Mouse (Mus musculus): ENCODE data around the gene P2rx3.

P2rx3 gene

GRCm38 (mm10) chr2:84980188-84980587, 57.1 kb downstream of the P2rx3 start, which contains the start of gene Prg2:
Gene Prg2, plus strand, starts transcription at chr2:84980461.
- no peak for DNase-seq (ENCODE audit: low spot score)

GRCm38 (mm10) chr2:84975580-84975979, 61.7 kb downstream of the P2rx3 start:
- DNase-seq (ENCODE audit: low spot score) = no peak

DNA sequence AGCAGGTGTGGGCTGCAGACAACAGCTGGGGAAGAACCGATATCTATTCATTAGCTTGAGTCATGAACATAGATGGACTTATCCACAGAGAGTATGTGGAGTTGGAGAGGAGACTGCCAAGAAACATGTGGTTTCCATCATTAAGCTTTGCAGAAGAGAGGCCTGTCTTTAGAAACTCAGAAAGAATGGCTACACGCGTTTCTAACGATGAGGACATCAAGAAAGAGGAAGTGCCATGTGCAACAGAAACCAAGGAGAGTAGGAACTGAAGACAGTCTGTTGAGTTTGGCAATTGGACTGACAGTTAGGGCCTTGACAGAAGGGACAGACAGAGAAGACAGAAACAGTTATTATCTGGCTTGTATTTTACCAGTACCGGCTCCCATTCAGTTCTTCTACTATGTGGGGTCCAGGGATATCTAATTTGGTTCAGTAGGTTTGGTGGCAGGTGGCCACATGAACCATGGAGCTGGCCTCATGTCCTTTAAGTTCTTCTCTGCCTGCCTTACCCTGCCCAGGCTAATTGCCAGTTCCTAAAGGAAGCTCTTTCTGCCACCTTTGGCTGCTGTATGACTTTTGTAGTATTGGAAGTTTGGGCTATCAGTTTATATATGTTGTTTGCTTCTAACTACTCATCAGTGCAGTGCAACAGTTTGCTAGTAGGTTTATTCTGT, 69.8 kb downstream of the P2rx3 start:
- DNase-seq (ENCODE audit: low spot score) = no peak

DNA sequence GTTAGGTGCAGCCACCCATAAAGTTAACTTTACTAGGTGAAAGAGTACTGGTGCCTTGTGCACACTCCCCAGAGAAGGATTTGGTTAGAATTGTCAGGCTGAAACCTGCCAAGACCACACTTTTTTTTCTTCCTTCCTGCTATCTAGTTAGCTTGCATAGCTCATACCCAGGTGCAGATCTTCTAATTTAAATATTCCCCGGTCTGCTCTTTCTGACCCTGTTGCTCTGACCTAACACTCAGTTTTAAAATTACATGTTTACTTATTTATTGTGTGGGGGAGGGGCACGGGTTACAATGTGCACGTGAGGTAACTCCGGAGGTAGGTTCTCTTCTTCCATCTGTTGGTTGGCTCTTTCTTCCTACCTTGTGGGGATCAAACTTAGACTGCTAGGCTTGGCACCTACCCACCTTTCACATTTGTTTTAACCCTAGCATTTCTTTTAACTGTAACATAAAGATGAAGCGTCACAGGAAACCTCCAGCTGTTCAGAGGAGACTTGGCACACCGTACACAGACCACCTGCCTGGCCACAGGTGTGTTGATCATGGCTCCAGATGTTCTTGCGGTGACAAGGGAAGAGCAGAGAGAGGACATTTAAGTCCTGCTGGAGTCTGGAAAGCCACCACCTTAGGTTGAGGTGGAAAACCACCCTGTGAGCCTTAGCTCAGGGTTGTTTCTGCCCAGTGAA, 73.0 kb downstream of the P2rx3 start:
- DNase-seq (ENCODE audit: low spot score) = no peak

GRCm38 (mm10) chr2:84962906-84963507, 74.3 kb downstream of the P2rx3 start:
- DNase-seq (ENCODE audit: low spot score) = peak; percentile 30

GRCm38 (mm10) chr2:84961901-84962300, 75.4 kb downstream of the P2rx3 start:
- peak; percentile 38 for DNase-seq (ENCODE audit: low spot score)

GRCm38 (mm10) chr2:84961300-84961699, 76.0 kb downstream of the P2rx3 start:
- DNase-seq (ENCODE audit: low spot score) = peak; percentile 99

DNA sequence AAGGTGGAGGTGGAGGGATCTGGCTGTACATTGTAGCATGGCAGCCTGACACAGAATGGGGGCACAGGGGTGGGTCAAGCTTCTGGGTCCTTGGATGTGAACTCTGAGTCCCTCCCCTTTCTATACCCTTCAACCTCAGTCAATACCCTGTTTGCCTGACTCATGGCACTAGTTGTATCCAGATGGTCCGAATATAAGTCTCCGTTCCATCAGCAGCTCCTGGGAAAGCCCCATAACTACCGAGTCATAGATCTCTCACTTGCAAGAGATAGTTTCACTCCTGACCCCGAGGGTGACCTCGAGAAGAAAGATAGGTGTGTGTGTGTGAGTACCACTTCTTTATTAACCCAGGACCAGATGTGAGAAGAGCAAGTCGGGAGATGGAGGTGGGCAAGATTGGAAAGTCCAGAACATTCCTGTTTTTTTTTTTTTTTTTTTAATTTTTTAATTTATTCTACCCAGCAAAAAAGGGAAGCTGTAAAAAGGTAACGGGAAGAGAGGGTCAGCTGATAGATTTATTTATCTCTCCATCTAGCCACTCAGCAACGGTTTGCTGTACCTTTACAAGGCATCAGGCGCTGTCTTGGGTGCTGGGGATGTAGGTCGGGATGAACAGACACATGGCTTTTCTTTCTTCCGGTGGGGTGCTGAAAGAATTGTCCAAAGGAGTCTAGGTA, 78.5 kb downstream of the P2rx3 start:
- no peak for DNase-seq (ENCODE audit: low spot score)

- DNase-seq (ENCODE audit: low spot score) = peak; percentile 79
These were observed 81.0 kb downstream of the P2rx3 start for GRCm38 (mm10) chr2:84956274-84956673.

- DNase-seq (ENCODE audit: low spot score) = no peak
These were observed 81.8 kb downstream of the P2rx3 start for GRCm38 (mm10) chr2:84955435-84955834.

- no peak for DNase-seq (ENCODE audit: low spot score)
These were observed 84.6 kb downstream of the P2rx3 start for GRCm38 (mm10) chr2:84952693-84953092.

DNA sequence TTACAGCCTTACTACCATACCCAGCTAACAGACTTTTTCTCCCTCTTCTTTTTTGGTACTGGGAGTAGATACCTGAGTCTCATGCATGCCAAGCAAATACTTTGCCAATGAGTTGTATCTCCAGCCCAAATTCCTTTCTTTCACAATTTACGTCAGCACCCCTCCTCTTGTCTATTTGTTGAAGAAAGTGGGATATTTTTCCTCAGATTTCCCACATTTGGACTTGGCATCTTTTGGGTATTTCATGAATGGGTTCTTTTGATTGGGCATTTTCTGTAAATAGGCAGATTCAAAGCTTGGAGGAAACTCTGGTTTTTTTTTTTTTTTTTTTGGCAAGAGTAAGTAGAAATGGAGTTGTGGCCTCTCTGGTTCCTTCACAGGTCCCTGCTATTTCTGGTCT, 85.0 kb downstream of the P2rx3 start:
- DNase-seq (ENCODE audit: low spot score) = no peak

DNA sequence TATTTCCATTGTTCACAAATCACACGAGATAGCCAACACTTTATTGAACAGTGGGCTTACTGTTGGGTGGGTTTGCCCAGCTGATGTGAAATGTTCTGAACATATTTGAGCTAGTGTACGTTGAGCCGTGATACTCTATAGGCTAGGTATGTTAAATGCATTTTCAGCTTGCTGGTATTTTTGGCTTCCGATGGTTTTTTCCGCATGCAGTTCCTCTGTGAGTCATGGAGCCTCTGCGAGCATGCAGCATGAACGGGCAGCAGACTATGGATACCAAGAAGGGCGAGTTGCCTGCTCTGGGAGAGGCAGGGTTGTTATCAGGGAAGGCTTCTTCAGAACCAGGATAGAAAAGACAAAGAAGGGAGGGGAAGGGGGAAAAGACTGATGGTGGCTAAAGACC, 86.2 kb downstream of the P2rx3 start:
- DNase-seq (ENCODE audit: low spot score) = no peak

GRCm38 (mm10) chr2:84948721-84949120, 88.5 kb downstream of the P2rx3 start:
- DNase-seq (ENCODE audit: low spot score) = no peak

All from adipocyte (in vitro differentiated cells).